Mouse (Mus musculus) midbrain, embryonic 12.5 days (tissue): ENCODE measurements around the gene Itga4. TPM values are rescaled to one million over a fixed set of nuclear protein-coding genes. Genes with fewer than 3 reads are reported as not detected.

Experiments used
- ATAC-seq: fragments of 200-750 bp; cut with Nextera tagmentation; 2 replicates; pipeline ENCODE4 v1.8.0; 2017; ENCODE audit warnings: low read depth, moderate TSS enrichment, moderate library complexity; ENCODE audit not compliant: low FRiP score
- H3K27ac ChIP-seq: fragments of 300-500 bp; sonication (generic); replicated peaks from 2 replicates; pipeline ENCODE4 v1.5.1; 2016; ENCODE audit warnings: mild to moderate bottlenecking
- H3K27me3 ChIP-seq: fragments of 300-500 bp; sonication (generic); 2 replicates; pipeline ENCODE4 v1.6.1; 2016; ENCODE audit warnings: mild to moderate bottlenecking
- H3K36me3 ChIP-seq: fragments of 300-500 bp; sonication (generic); 2 replicates; pipeline ENCODE4 v1.6.1; 2016
- H3K4me1 ChIP-seq: fragments of 300-500 bp; sonication (generic); 2 replicates; pipeline ENCODE4 v1.6.1; 2016
- H3K4me2 ChIP-seq: fragments of 300-500 bp; sonication (generic); replicated peaks from 2 replicates; pipeline ENCODE4 v1.6.1; 2016; ENCODE audit warnings: mild to moderate bottlenecking, moderate library complexity
- H3K4me3 ChIP-seq: fragments of 300-500 bp; sonication (generic); 2 replicates; pipeline ENCODE4 v1.5.1; 2016; ENCODE audit warnings: mild to moderate bottlenecking
- H3K9ac ChIP-seq: fragments of 300-500 bp; sonication (generic); replicated peaks from 2 replicates; pipeline ENCODE4 v1.6.1; 2016; ENCODE audit warnings: mild to moderate bottlenecking, moderate library complexity
- H3K9me3 ChIP-seq: fragments of 300-500 bp; sonication (generic); 2 replicates; pipeline ENCODE4 v1.6.1; 2016; ENCODE audit warnings: mild to moderate bottlenecking
- WGBS: fragments of 180-500 bp; shearing (Covaris S2); methylation state at CpG from one replicate; pipeline ENCODE4 v1.1.7; 2016; 5-methylcytosine and 5-hydroxymethylcytosine counted together
- polyA plus RNA-seq: library from polyadenylated mRNA; unstranded; fragments of >200 nt; fragmentation: Nextera tagmentation; extraction: Ambion mirVana; gene quantifications from 2 replicates; pipeline ENCODE4 v1.2.1, GENCODE M21; 2016

Gene Itga4
- polyA plus RNA-seq, 1 experiment from 2014 or later: 6.5 TPM

DNA sequence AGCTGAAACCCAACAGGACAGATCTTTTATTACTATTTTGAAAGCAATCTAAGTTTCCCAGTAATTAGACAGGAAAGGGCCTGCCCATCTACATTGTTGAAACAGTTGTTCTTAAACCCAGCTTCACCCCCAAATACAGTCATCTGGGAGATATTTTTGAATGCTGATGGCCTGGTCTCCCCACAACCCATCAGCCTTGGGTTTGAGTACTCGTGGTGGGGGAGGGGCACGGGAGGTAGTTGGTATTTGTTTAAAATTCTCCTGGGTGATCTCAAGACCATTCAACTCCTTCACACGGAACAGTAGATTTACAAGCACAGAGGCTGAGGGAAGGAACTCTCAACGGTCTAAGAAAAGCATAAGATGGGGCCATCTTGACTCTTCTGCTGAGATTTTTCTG is 13.6 kb downstream of the Itga4 start:
- ATAC-seq: no peak
- H3K4me1 ChIP-seq: 0 out of 2 replicates have a peak, but pooled peaks cover 2% of the 10 kb centered on the region
- WGBS: 84% methylated on average over 4 of the region's 4 CpGs
- H3K9me3 ChIP-seq: no peaks in the 10 kb centered on the region
- H3K4me3 ChIP-seq: no peak overlapping the region
- H3K9ac ChIP-seq: no peak overlapping the region
- H3K27me3 ChIP-seq: no peaks in the 10 kb centered on the region
- no peak overlapping the region for H3K27ac ChIP-seq
- no peaks in the 10 kb centered on the region for H3K36me3 ChIP-seq
- no peak overlapping the region for H3K4me2 ChIP-seq

- no peaks in the 10 kb centered on the region for H3K27me3 ChIP-seq
- ATAC-seq: no peak
- H3K27ac ChIP-seq: no peak overlapping the region
- H3K4me1 ChIP-seq: 0 out of 2 replicates have a peak, but pooled peaks cover 2% of the 10 kb centered on the region
- no peak overlapping the region for H3K4me3 ChIP-seq
- H3K9ac ChIP-seq: no peak overlapping the region
- no peaks in the 10 kb centered on the region for H3K9me3 ChIP-seq
- no peak overlapping the region for H3K4me2 ChIP-seq
- 65% methylated on average over 3 of the region's 3 CpGs for WGBS
- H3K36me3 ChIP-seq: no peaks in the 10 kb centered on the region
Measured at GRCm38 (mm10) chr2:79270034-79270535, 14.9 kb downstream of the Itga4 start.

GRCm38 (mm10) chr2:79271838-79272237 is 16.6 kb downstream of the Itga4 start:
- no peaks in the 10 kb centered on the region for H3K27me3 ChIP-seq
- no peak overlapping the region for H3K4me2 ChIP-seq
- H3K36me3 ChIP-seq: no peaks in the 10 kb centered on the region
- no peak overlapping the region for H3K27ac ChIP-seq
- no peak for ATAC-seq
- H3K9ac ChIP-seq: no peak overlapping the region
- 0 out of 2 replicates have a peak, but pooled peaks cover 2% of the 10 kb centered on the region for H3K4me1 ChIP-seq
- no peak overlapping the region for H3K4me3 ChIP-seq
- 91% methylated on average over 4 of the region's 4 CpGs for WGBS
- no peaks in the 10 kb centered on the region for H3K9me3 ChIP-seq

GRCm38 (mm10) chr2:79278581-79278980 is 23.4 kb downstream of the Itga4 start:
- Histone ChIP-seq H3K27me3 (no peaks in the 10 kb centered on the region), H3K4me3 (no peak overlapping the region), H3K9ac (no peak overlapping the region), H3K36me3 (no peaks in the 10 kb centered on the region), H3K9me3 (no peaks in the 10 kb centered on the region), H3K4me1 (no peaks in the 10 kb centered on the region), H3K4me2 (no peak overlapping the region), H3K27ac (no peak overlapping the region)
- ATAC-seq: no peak

DNA sequence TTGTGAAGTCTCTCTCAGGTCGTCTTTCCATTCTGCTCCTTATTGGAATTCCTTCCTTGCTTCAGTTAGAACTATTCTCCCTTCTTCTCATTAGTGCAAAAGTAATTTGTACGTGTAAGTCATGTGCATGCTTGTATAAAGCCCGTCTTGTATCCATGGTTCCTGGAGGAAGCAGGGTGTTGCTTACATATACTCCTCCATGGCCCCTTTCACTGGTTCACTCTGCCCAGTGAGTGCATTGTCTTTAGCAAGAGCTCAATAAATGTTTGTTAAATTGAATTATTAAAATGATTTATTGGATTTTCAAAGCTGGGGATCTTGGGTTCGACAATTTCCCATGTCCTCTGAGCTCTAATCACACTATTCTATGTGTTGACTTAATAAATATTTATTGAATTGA is 29.0 kb downstream of the Itga4 start:
- H3K27me3 ChIP-seq: no peaks in the 10 kb centered on the region
- H3K27ac ChIP-seq: no peak overlapping the region
- no peak overlapping the region for H3K4me2 ChIP-seq
- no peak overlapping the region for H3K9ac ChIP-seq
- H3K4me1 ChIP-seq: no peaks in the 10 kb centered on the region
- H3K9me3 ChIP-seq: no peaks in the 10 kb centered on the region
- H3K4me3 ChIP-seq: no peak overlapping the region
- 78% methylated on average over 4 of the region's 4 CpGs for WGBS
- ATAC-seq: 0 out of 2 replicates have a peak, but pooled peaks have one; percentile 38
- H3K36me3 ChIP-seq: no peaks in the 10 kb centered on the region; the same call in 1 of the 2 replicates

DNA sequence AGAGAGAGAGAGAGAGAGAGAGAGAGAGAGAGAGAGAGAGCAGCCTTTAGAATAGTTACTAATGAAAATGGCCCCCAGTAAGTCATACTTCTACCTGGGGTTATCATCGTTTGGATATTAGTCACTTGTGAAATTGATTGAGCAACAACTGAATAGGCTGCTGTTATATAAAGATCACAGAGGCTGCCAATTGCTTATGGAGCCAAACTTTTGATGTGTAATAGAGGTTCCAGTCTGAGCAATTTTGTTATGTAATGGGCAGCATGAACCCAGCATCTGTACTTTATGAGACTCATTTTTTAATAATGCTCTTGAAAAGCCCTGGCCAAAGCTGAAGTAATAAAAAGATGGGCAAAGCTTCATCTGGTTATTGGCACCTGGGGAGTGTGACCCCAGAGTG is 34.9 kb downstream of the Itga4 start:
- Histone ChIP-seq H3K4me3 (no peak overlapping the region), H3K36me3 (no peaks in the 10 kb centered on the region; the same call in 1 of the 2 replicates), H3K9ac (no peak overlapping the region), H3K4me2 (no peak overlapping the region), H3K4me1 (0 out of 2 replicates have a peak, but pooled peaks cover 6% of the 10 kb centered on the region), H3K27me3 (no peaks in the 10 kb centered on the region), H3K27ac (no peak overlapping the region), H3K9me3 (no peaks in the 10 kb centered on the region)
- no peak for ATAC-seq
- WGBS: 68% methylated on average over 1 of the region's 1 CpGs

GRCm38 (mm10) chr2:79291922-79292321 is 36.7 kb downstream of the Itga4 start:
- no peak overlapping the region for H3K4me2 ChIP-seq
- H3K27me3 ChIP-seq: no peaks in the 10 kb centered on the region
- no peak for ATAC-seq
- no peaks in the 10 kb centered on the region for H3K36me3 ChIP-seq
- no peaks in the 10 kb centered on the region for H3K9me3 ChIP-seq
- 86% methylated on average over 8 of the region's 8 CpGs for WGBS
- no peak overlapping the region for H3K4me3 ChIP-seq
- 0 out of 2 replicates have a peak, but pooled peaks cover 6% of the 10 kb centered on the region for H3K4me1 ChIP-seq
- no peak overlapping the region for H3K9ac ChIP-seq
- no peak overlapping the region for H3K27ac ChIP-seq

- Histone ChIP-seq H3K4me1 (0 out of 2 replicates have a peak, but pooled peaks cover 6% of the 10 kb centered on the region), H3K27ac (no peak overlapping the region), H3K9ac (no peak overlapping the region), H3K27me3 (no peaks in the 10 kb centered on the region), H3K9me3 (no peaks in the 10 kb centered on the region), H3K36me3 (no peaks in the 10 kb centered on the region), H3K4me3 (no peak overlapping the region), H3K4me2 (no peak overlapping the region)
- 72% methylated on average over 6 of the region's 6 CpGs for WGBS
- no peak for ATAC-seq
Measured at GRCm38 (mm10) chr2:79292431-79292830, 37.2 kb downstream of the Itga4 start.

- no peak overlapping the region for H3K27ac ChIP-seq
- H3K27me3 ChIP-seq: no peaks in the 10 kb centered on the region
- no peaks in the 10 kb centered on the region for H3K4me1 ChIP-seq
- H3K4me3 ChIP-seq: no peak overlapping the region
- no peak for ATAC-seq
- H3K4me2 ChIP-seq: no peak overlapping the region
- no peaks in the 10 kb centered on the region for H3K36me3 ChIP-seq
- no peak overlapping the region for H3K9ac ChIP-seq
- no peaks in the 10 kb centered on the region for H3K9me3 ChIP-seq
Measured at GRCm38 (mm10) chr2:79302398-79302797, 47.2 kb downstream of the Itga4 start.

DNA sequence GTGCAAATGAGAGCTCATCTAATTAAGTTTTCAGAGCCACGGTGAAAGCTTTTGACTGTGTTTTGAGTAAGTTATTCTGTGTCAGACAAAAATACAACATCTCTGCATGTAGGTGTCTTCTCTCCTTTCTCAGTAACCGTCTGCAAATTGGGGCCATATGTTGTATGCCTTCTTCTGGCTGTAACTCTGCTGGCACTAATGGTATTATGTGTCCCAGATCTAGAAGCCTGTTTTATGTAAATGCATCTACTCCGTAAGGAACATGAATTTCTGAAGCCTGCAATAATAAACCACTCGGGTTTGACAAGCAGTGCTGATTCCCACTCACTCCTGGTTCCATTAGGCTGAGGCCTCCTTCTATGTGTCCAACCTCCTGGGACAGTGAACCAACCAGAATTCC is 52.3 kb downstream of the Itga4 start:
- Histone ChIP-seq H3K9ac (no peak overlapping the region), H3K4me2 (no peak overlapping the region), H3K9me3 (no peaks in the 10 kb centered on the region), H3K27ac (no peak overlapping the region), H3K4me1 (no peaks in the 10 kb centered on the region), H3K4me3 (no peak overlapping the region), H3K27me3 (no peaks in the 10 kb centered on the region), H3K36me3 (no peaks in the 10 kb centered on the region)
- WGBS: 73% methylated on average over 4 of the region's 4 CpGs
- no peak for ATAC-seq

GRCm38 (mm10) chr2:79309454-79310118 is 54.4 kb downstream of the Itga4 start:
- no peaks in the 10 kb centered on the region for H3K9me3 ChIP-seq
- no peaks in the 10 kb centered on the region for H3K27me3 ChIP-seq
- no peak overlapping the region for H3K9ac ChIP-seq
- H3K36me3 ChIP-seq: no peaks in the 10 kb centered on the region
- no peak overlapping the region for H3K4me2 ChIP-seq
- WGBS: 91% methylated on average over 13 of the region's 13 CpGs
- H3K4me1 ChIP-seq: no peaks in the 10 kb centered on the region
- no peak overlapping the region for H3K27ac ChIP-seq
- no peak overlapping the region for H3K4me3 ChIP-seq
- ATAC-seq: no peak

DNA sequence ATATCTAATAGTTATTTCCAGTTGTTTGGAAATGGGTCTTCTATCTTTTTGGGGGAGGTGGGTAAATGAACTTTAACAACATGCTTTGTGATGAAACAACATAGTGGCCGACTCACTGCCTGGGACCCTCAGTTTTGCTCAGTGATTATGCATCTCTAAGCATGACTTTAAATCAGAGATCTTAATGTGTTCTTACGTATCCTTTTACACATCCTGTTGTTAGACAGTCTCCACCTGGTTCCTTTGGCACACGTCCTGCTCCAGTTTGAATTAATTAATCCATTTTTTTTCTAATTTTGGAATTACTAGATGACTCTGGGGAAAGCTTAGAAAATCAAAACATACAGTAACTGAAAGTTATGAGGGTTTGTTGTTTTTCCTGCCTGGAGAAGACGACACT is 57.3 kb downstream of the Itga4 start:
- no peaks in the 10 kb centered on the region for H3K4me1 ChIP-seq
- no peaks in the 10 kb centered on the region for H3K36me3 ChIP-seq
- no peak overlapping the region for H3K4me3 ChIP-seq
- no peaks in the 10 kb centered on the region for H3K9me3 ChIP-seq
- no peak overlapping the region for H3K27ac ChIP-seq
- H3K9ac ChIP-seq: no peak overlapping the region
- H3K27me3 ChIP-seq: no peaks in the 10 kb centered on the region
- no peak overlapping the region for H3K4me2 ChIP-seq
- no peak for ATAC-seq
- 88% methylated on average over 4 of the region's 4 CpGs for WGBS

DNA sequence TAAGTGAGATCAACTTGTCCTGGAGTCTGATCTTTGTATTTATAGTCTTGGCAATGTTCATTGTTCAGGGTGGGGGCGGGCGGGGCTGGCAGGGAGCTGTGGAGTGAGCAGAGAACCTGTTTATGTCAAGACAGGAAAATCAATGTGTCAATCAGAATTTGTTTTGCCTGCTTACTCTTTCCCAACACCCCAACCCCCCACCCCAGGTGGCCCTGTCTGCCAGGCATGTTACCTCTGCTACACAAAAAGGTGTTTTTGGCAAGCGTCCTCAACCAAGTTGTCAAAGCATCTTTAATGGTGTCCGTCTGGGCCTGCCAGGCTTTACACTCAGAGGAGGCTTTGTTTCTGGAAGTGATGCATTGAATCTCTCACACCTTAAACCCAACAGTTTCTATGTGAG is 59.9 kb downstream of the Itga4 start:
- Histone ChIP-seq H3K9me3 (no peaks in the 10 kb centered on the region), H3K27ac (no peak overlapping the region), H3K27me3 (no peaks in the 10 kb centered on the region), H3K9ac (no peak overlapping the region), H3K4me2 (no peak overlapping the region), H3K4me3 (no peak overlapping the region), H3K36me3 (no peaks in the 10 kb centered on the region), H3K4me1 (no peaks in the 10 kb centered on the region)
- ATAC-seq: peak; percentile 56; the same call in 1 of the 2 replicates
- 69% methylated on average over 4 of the region's 4 CpGs for WGBS
